Mouse (Mus musculus) splenic B cell, adult 2 months (primary cell): ENCODE data around the gene Wdr83os.

Experiments used
- DNase-seq: peaks from one replicate; pipeline ENCODE4 v3.0.0-alpha.2; 2011; ENCODE audit warnings: low read depth, low spot score
- H3K27me3 ChIP-seq: 2 replicates; pipeline ENCODE4 v1.6.1; 2012; ENCODE audit warnings: mild to moderate bottlenecking, low read length, moderate library complexity, mixed read lengths; ENCODE audit not compliant: control insufficient read depth, poor library complexity, insufficient read depth, severe bottlenecking
- H3K36me3 ChIP-seq: 2 replicates; pipeline ENCODE4 v1.6.1; 2012; ENCODE audit warnings: mild to moderate bottlenecking, low read length, moderate library complexity, mixed read lengths; ENCODE audit not compliant: control insufficient read depth, poor library complexity, insufficient read depth, severe bottlenecking

Wdr83os gene

GRCm38 (mm10) chr8:85080532-85081215 lies at the start of gene Wdr83os:
Wdr83os (plus strand) TSS chr8:85080740.
- peak; percentile 77 for DNase-seq
- Histone ChIP-seq H3K36me3 (no peaks in the 10 kb centered on the region; the same call in 1 of the 2 replicates), H3K27me3 (no peaks in the 10 kb centered on the region)

GRCm38 (mm10) chr8:85032622-85033311 lies 47.8 kb upstream of the Wdr83os start:
- H3K27me3 ChIP-seq, result no peaks in the 10 kb centered on the region
- peaks cover 3% of the 10 kb centered on the region for H3K36me3 ChIP-seq
- no peak for DNase-seq

- Histone ChIP-seq H3K27me3 (no peaks in the 10 kb centered on the region), H3K36me3 (peaks cover 3% of the 10 kb centered on the region)
- DNase-seq, result no peak
These were observed 46.7 kb upstream of the Wdr83os start for GRCm38 (mm10) chr8:85033867-85034266.

DNA sequence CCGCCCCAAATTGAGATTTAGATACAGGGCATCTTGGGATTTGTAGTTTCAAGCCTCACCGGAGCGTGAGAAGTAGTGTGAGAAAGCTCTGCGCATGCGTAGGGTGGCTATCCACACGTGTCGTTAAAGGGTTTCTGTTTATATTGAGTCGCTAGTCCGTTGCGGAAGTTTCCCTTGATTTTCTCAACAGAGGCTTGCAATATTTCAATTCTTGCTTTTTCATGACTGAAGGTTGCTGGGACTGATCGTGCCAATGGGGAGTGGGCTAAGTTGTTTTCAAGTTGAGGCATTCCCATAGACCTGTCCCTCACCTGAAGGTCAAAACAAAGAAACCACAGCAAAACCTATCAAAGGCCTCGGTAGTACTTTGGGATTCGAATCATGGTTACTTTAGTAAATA lies 45.8 kb upstream of the Wdr83os start:
- DNase-seq, result peak; percentile 94
- Histone ChIP-seq H3K36me3 (no peaks in the 10 kb centered on the region; the same call in 1 of the 2 replicates), H3K27me3 (no peaks in the 10 kb centered on the region)

DNA sequence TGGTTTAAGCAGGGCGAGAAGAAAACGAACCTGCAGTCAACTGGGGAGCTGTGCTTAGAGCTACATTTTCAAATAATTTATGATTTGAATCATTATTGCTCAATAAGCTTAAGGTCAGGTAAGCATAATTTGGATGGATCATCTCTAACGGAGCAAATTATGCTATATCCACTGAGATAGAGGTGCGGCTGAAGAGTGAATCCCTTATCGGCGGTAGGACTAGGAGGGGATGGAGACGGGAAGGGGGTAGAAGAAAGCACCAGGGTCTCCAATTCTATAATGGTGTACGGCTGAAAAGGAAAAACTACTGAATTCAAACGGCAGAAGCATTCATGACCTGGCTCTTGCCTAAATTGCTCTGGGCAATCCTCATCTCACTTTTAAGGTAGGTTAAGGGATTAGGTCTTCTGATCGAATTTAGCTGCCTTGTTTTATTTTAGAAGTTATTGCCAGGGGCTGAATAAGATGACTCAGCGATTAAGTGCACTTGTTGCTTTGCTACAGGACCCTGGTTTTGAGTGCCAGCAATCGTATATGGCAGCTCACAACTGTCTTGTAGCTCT lies 45.3 kb upstream of the Wdr83os start:
- no peak for DNase-seq
- no peaks in the 10 kb centered on the region; the same call in 1 of the 2 replicates for H3K36me3 ChIP-seq
- H3K27me3 ChIP-seq, result no peaks in the 10 kb centered on the region

- DNase-seq, result peak; percentile 43
- H3K36me3 ChIP-seq, result no peaks in the 10 kb centered on the region; the same call in 1 of the 2 replicates
- no peaks in the 10 kb centered on the region for H3K27me3 ChIP-seq
These were observed 44.7 kb upstream of the Wdr83os start for GRCm38 (mm10) chr8:85035728-85036310.

GRCm38 (mm10) chr8:85036381-85036717 lies 44.2 kb upstream of the Wdr83os start:
- Histone ChIP-seq H3K36me3 (no peaks in the 10 kb centered on the region; the same call in 1 of the 2 replicates), H3K27me3 (no peaks in the 10 kb centered on the region)
- no peak for DNase-seq

DNA sequence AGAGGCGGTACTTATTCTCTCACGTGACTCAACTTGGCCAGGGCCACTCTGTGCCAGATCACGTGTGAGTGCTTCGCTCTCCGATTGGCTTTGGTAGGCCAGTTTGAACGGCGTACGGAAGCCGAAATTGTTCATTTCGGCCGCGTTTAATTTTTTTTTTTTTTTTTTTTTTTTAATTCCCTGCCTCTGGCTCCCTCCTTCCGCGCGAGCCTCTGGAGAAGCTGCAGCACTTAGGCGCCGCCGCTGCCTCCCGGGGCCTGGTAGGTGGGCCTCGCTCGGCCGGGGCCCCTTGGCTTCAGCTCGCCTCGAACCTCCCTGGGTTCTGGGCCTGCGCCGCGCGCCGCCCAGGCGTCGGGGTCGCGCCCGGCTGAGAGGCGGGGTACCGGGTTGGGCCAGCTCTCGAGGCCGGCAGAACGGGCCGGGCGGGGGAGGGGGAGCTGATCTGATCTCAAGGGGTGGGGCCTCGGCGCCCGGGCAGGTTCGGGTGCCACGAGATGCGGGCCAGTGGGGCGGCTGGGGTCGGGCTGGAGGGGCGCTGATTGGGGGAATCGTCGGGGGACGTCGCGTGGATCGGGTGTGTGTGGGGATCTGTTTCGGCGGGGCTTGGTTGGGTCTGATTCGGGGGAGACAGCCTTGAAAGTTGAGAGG lies 43.7 kb upstream of the Wdr83os start, which contains the start of gene Tnpo2:
TSS of gene Tnpo2 (plus strand) at position 198 of the 648 bp plus-strand sequence.
- no peaks in the 10 kb centered on the region for H3K27me3 ChIP-seq
- peak; percentile 96 for DNase-seq
- no peaks in the 10 kb centered on the region; the same call in 1 of the 2 replicates for H3K36me3 ChIP-seq

- Histone ChIP-seq H3K27me3 (no peaks in the 10 kb centered on the region), H3K36me3 (no peaks in the 10 kb centered on the region; the same call in 1 of the 2 replicates)
- DNase-seq, result no peak
These were observed 43.2 kb upstream of the Wdr83os start for GRCm38 (mm10) chr8:85037366-85037680.

GRCm38 (mm10) chr8:85037681-85038531 lies 42.6 kb upstream of the Wdr83os start:
- H3K36me3 ChIP-seq, result no peaks in the 10 kb centered on the region; the same call in 1 of the 2 replicates
- H3K27me3 ChIP-seq, result no peaks in the 10 kb centered on the region
- DNase-seq, result peak; percentile 34

DNA sequence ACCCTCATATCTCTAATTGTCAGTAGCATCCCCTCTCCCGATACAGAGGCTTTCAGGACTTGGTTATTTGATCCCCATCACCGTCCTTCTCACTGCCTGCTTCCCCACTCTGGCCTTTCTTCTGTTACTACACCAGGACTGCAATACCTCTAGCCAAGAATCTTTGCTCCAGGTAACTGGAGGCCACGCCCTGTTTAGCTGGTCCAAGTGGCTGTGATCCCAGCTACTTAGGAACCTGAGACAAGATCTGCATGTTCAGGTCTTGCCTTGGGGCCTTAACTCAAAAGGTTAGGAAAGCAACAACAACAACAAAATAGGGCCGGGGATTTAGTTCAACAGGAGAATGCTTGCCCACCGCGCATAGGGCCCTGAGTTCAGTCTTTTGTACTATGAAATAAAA lies 36.9 kb upstream of the Wdr83os start:
- no peaks in the 10 kb centered on the region for H3K27me3 ChIP-seq
- no peak for DNase-seq
- peaks cover 11% of the 10 kb centered on the region for H3K36me3 ChIP-seq

DNA sequence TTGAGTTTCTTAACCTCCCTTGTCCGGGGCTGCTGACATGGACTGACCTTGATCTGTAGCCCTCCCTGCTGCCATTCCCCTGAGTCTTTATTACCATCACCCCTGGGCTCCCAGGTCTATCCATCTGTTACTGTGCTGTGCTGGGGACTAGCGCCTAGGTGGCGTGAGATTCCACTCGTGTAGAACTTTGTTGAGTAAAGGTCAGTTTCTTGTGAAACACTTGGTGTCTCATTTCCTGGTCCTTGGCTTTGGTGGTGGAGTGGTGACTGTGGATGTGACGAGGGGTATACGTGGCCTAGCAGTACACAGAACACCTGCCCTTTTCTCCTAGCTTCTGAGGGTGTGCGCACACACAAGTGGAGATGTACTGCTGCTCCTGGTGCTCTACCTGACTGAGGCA lies 23.2 kb upstream of the Wdr83os start:
- Histone ChIP-seq H3K36me3 (peaks cover 8% of the 10 kb centered on the region), H3K27me3 (no peaks in the 10 kb centered on the region)
- no peak for DNase-seq

- DNase-seq, result peak; percentile 93
- no peaks in the 10 kb centered on the region for H3K27me3 ChIP-seq
- peaks cover 2% of the 10 kb centered on the region for H3K36me3 ChIP-seq
These were observed 20.5 kb upstream of the Wdr83os start, which contains the start of gene Fbxw9 for GRCm38 (mm10) chr8:85059879-85060616. Fbxw9 (plus strand) TSS chr8:85060055.
